Mouse (Mus musculus) neural tube, embryonic 14.5 days (tissue): ENCODE results near the gene Trdn. TPM values are rescaled to one million over a fixed set of nuclear protein-coding genes. Genes with fewer than 3 reads are reported as not detected.
A peak's percentile ranks its signal among the peaks of the same experiment; 100 is the strongest.

Experiments used
- ATAC-seq: fragments of 200-750 bp; cut with Nextera tagmentation; 2 replicates; pipeline ENCODE4 v1.8.0; 2017; ENCODE audit warnings: low read depth, mild to moderate bottlenecking, moderate TSS enrichment, moderate library complexity
- H3K27ac ChIP-seq: fragments of 300-500 bp; sonication (generic); 2 replicates; pipeline ENCODE4 v1.5.1; 2014; ENCODE audit warnings: low read depth, mild to moderate bottlenecking, control low read depth, low read length, moderate library complexity, mixed read lengths
- H3K27me3 ChIP-seq: fragments of 300-500 bp; sonication (generic); 2 replicates; pipeline ENCODE4 v1.6.1; 2014; ENCODE audit warnings: low read length; ENCODE audit not compliant: control insufficient read depth, insufficient read depth
- H3K36me3 ChIP-seq: fragments of 300-500 bp; sonication (generic); 2 replicates; pipeline ENCODE4 v1.6.1; 2014; ENCODE audit warnings: low read length, mixed read lengths; ENCODE audit not compliant: control insufficient read depth, insufficient read depth
- H3K4me1 ChIP-seq: fragments of 300-500 bp; sonication (generic); 2 replicates; pipeline ENCODE4 v1.6.1; 2014; ENCODE audit warnings: low read length; ENCODE audit not compliant: control insufficient read depth, insufficient read depth
- H3K4me2 ChIP-seq: fragments of 300-500 bp; sonication (generic); 2 replicates; pipeline ENCODE4 v1.6.1; 2014; ENCODE audit warnings: mild to moderate bottlenecking, low read depth, low read length, control low read depth
- H3K4me3 ChIP-seq: fragments of 300-500 bp; sonication (generic); 2 replicates; pipeline ENCODE4 v1.5.1; 2014; ENCODE audit warnings: low read depth, low read length, control low read depth, mixed read lengths
- H3K9ac ChIP-seq: fragments of 300-500 bp; sonication (generic); replicated peaks from 2 replicates; pipeline ENCODE4 v1.6.1; 2014; ENCODE audit warnings: low read depth, mild to moderate bottlenecking, control low read depth, low read length, mixed read lengths
- H3K9me3 ChIP-seq: fragments of 300-500 bp; sonication (generic); 2 replicates; pipeline ENCODE4 v1.6.1; 2016; ENCODE audit warnings: low read length; ENCODE audit not compliant: control insufficient read depth
- WGBS: fragments of 180-500 bp; shearing (Covaris S2); extraction: QIAGEN DNeasy Blood & Tissue Kit; methylation state at CpG from one replicate; pipeline ENCODE4 v1.1.7; 2014; 5-methylcytosine and 5-hydroxymethylcytosine counted together
- polyA plus RNA-seq: library from polyadenylated mRNA; unstranded; fragments of >200 nt; fragmentation: Nextera tagmentation; extraction: Ambion mirVana; gene quantifications from 2 replicates; pipeline ENCODE4 v1.2.1, GENCODE M21; 2014

The Trdn gene
- 0.28 TPM in 1 of 2 replicates, not detected in the other for polyA plus RNA-seq

DNA sequence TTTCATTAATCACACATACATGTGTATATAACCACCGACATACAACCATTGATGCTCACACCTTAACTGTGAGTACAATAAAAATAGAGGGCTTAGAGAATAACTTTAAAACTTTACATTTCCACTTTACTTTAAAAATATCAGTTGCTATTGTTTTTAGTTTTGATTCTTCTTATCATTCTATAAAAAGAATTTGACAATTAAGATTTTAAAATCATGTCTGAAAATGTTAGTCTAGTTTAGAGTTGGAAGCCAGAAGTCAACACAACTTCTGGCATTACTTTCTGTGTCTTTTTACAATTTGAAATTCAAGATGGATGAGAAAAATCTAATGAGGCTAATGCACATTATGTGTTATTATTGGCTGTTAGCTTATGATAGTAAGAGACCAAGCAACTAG, at the start of gene Trdn:
Trdn (plus strand) TSS at position 301 of the 400 bp plus-strand sequence.
- no peak for ATAC-seq
- Histone ChIP-seq H3K27me3 (no peaks in the 10 kb centered on the region), H3K4me2 (no peak within 1 kb of the TSS), H3K4me3 (no peak within 1 kb of the TSS), H3K9ac (no peak within 1 kb of the TSS), H3K9me3 (no peaks in the 10 kb centered on the region), H3K4me1 (no peaks in the 10 kb centered on the region), H3K36me3 (no peaks in the 10 kb centered on the region), H3K27ac (no peak within 1 kb of the TSS)
- 80% methylated on average over 1 of the region's 1 CpGs for WGBS

DNA sequence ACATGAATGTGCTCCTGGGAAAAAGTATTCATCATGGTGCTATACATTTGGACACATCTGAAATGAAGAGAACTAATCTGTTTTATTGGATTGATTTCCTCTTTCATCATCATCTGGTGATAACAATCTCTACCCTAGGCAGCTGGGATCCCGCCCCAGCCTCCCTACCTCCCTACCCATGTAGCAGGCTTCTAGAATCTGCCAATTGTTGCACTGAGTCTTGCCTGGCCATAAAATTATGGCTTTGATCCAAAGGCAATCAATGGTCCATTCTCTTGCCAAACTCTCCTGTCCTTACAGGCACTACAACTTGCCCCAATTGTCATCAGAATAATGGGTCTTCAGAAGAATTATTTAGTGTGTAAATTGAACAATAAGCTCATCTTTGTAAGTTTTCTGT, 19.6 kb upstream of the Trdn start:
- WGBS: 83% methylated on average over 1 of the region's 1 CpGs
- Histone ChIP-seq H3K27me3 (no peaks in the 10 kb centered on the region), H3K36me3 (no peaks in the 10 kb centered on the region), H3K4me2 (no peak overlapping the region), H3K27ac (no peak overlapping the region), H3K9ac (no peak overlapping the region), H3K9me3 (no peaks in the 10 kb centered on the region), H3K4me3 (no peak overlapping the region), H3K4me1 (no peaks in the 10 kb centered on the region)
- ATAC-seq: peak; percentile 46; the same call in 1 of the 2 replicates

DNA sequence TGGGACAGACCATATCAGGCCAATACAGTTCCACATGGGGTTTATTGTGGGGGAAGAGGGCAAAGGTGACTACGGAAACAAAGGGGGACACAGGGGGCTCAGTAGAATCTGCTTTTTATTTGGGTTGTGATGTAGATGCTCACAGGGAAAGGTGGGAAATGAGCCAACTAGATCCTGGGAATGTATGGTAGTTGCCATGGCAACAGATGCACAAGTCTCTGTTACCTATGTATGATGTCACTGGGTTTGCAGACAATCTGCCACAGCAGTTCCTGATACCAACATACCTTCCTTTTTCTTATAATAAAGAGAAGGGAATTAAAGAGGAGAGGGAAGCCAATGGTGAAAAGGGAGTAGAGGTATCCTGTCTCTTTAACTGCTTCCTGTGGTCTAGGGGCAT, 14.8 kb upstream of the Trdn start:
- Histone ChIP-seq H3K4me2 (no peak overlapping the region), H3K9me3 (no peaks in the 10 kb centered on the region), H3K4me1 (no peaks in the 10 kb centered on the region), H3K36me3 (no peaks in the 10 kb centered on the region), H3K9ac (no peak overlapping the region), H3K27me3 (no peaks in the 10 kb centered on the region), H3K4me3 (no peak overlapping the region), H3K27ac (no peak overlapping the region)
- 83% methylated on average over 1 of the region's 1 CpGs for WGBS
- no peak for ATAC-seq

DNA sequence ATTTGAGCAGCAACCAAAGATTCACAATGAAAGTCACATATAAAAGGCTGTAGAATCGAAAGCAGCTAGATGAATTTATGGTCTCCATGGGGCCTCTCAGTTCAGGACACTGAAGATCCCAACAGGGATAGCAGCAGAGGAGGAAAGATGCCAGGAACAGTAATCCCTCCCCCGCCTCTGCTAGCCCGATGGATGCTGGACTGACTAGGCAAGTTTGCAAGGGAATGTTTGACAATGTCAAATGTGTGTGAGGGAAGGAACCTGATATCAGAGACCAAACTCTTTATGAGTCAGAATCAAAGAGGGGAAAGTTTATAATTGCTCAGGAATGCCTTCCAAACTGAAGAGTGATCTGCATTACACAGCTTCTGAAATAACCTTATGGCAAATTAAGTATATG, 7.2 kb upstream of the Trdn start:
- Histone ChIP-seq H3K36me3 (no peaks in the 10 kb centered on the region), H3K27me3 (no peaks in the 10 kb centered on the region), H3K4me1 (no peaks in the 10 kb centered on the region), H3K9me3 (no peaks in the 10 kb centered on the region), H3K4me3 (no peak overlapping the region), H3K4me2 (no peak overlapping the region), H3K27ac (no peak overlapping the region), H3K9ac (no peak overlapping the region)
- 63% methylated on average over 3 of the region's 3 CpGs for WGBS
- no peak for ATAC-seq

DNA sequence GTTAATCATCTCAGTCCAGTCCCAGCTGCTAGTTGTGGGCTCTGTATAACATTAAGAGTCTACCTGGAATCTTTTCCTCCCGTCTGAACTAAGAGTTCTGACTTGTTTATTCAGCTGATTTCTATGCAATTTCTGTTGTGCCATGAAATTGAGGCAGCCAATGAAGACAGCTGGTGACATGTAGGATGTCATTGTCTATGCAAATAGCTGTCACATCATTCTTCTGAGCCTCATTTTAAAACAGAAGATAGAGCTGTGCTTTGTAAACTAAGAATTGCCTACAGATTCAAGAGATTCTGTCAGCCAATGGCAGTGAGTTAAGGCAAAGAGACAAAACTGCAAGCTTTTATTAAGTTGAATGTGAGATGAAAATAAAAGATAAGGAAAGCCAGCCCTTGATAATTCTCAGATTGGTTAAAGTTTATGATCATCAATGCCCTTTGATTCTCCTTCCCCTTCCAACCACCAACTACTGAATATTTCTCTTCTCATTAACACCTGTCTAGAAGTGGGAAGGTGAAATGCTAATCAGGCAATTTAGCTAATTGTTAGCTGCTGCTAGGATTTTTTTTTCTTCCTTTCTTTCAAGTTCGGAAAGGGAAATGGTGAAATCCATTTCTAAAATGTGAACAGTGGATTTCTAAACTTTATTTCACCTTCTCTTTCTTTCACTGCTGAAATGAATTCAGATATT, 1.9 kb downstream of the Trdn start:
- no peak overlapping the region for H3K9ac ChIP-seq
- H3K4me2 ChIP-seq: no peak overlapping the region
- no peak overlapping the region for H3K4me3 ChIP-seq
- no peaks in the 10 kb centered on the region for H3K9me3 ChIP-seq
- H3K36me3 ChIP-seq: no peaks in the 10 kb centered on the region
- 49% methylated on average over 2 of the region's 2 CpGs for WGBS
- H3K4me1 ChIP-seq: no peaks in the 10 kb centered on the region
- H3K27ac ChIP-seq: no peak overlapping the region
- H3K27me3 ChIP-seq: no peaks in the 10 kb centered on the region
- ATAC-seq: no peak

DNA sequence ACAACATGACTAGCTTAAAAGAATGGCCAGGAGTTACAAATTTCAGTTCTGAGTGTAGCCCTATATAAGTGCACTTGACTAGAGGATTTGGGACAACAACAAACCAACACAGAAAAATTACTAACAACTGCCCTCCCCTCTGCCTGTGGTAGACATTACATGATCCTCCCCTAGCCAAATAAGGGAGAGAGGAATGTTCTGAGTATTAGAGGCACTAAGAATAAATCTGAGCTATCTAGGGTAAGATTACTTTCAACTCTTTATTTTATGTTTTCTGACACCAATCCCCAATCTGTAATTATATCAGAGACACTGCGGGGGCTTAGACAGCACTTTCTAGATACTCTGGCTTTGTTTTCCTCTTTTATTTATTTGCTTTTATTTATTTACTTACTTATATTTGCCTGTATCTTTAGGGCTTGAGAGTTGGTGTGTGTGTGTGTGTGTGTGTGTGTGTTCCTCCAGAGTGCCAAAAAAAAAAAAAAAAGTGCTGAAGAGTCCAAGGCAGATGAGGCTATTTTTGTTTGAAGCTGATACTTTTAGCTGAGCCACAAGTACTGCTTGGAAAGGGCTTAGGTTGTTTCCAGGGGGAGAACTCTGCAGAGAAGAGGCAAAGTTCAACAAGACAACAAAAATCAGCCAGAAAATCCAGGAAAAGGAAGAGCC, 2.7 kb downstream of the Trdn start:
- Histone ChIP-seq H3K9ac (no peak overlapping the region), H3K4me3 (no peak overlapping the region), H3K27me3 (no peaks in the 10 kb centered on the region), H3K36me3 (no peaks in the 10 kb centered on the region), H3K4me1 (no peaks in the 10 kb centered on the region), H3K27ac (no peak overlapping the region), H3K4me2 (no peak overlapping the region), H3K9me3 (no peaks in the 10 kb centered on the region)
- no peak for ATAC-seq
- 87% methylated on average over 1 of the region's 1 CpGs for WGBS

DNA sequence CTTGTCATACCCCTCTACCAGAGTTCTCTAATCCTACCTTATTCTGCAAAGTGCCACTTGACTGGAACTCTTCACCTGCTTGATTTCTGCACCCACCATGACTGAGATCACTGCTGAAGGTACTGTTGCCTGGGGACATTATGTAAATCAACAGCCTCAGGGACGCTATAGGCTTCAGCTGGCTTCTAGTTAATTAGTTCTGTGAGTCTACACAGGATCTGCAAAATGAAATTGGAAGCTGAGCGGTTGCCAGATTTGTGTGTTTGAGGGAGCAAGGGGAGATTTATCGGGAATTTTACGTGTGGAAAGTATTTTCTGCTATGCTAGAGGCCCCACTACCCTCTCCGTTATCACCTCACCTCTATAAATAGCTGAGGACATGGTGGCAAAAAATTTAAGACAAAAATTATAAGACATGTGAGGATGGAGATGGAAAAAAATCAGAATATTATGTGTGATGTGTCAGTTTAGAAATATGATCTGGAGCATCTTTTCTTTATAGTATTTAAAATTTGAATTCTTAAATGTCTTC, 3.3 kb downstream of the Trdn start:
- Histone ChIP-seq H3K4me2 (no peak overlapping the region), H3K4me1 (no peaks in the 10 kb centered on the region), H3K27ac (no peak overlapping the region), H3K9me3 (no peaks in the 10 kb centered on the region), H3K27me3 (no peaks in the 10 kb centered on the region), H3K4me3 (no peak overlapping the region), H3K9ac (no peak overlapping the region), H3K36me3 (no peaks in the 10 kb centered on the region)
- 64% methylated on average over 5 of the region's 5 CpGs for whole genome bisulfite sequencing
- no peak for ATAC-seq

DNA sequence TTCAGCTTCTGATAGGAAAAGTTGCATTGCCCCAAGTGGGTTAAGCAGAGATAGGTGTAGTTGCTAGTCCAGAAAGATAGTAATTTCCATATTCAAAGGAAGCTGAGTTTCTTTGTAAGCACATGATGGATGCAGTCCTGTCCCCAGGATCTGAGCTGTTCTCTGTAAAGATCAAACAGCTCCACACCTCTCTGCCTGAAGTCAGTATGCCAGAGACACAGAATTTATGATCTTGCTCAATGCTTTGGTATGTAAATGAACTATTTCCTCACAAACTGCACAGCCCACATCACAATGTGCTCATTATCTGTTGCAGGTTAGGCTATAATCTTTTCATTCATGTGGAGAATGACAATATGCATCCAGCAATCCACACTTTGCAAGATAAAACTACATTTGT, 8.0 kb downstream of the Trdn start:
- Histone ChIP-seq H3K27ac (no peak overlapping the region), H3K4me1 (no peaks in the 10 kb centered on the region), H3K9ac (no peak overlapping the region), H3K4me2 (no peak overlapping the region), H3K36me3 (no peaks in the 10 kb centered on the region), H3K27me3 (no peaks in the 10 kb centered on the region), H3K4me3 (no peak overlapping the region), H3K9me3 (no peaks in the 10 kb centered on the region)
- no peak for ATAC-seq

DNA sequence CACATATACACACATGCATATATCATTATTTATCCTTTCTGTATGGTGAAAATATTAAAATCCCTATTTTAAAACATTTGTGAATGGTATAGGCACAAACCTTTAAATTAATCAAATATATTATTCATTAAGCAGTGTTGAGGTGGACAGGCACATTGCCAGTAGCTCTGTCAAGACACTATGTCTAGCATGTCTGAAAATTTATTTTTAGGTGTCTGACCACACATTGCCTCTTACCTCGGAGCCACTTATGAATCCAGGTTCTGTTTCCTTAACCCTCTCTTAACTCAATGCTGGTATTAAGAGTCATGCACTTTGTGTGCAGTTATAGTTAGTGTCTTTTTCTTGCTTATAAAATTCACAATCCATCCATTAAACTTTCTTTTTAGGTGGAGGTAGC, 12.0 kb downstream of the Trdn start:
- H3K27me3 ChIP-seq: no peaks in the 10 kb centered on the region
- no peak overlapping the region for H3K4me2 ChIP-seq
- no peak overlapping the region for H3K4me3 ChIP-seq
- WGBS: 78% methylated on average over 1 of the region's 1 CpGs
- H3K4me1 ChIP-seq: no peaks in the 10 kb centered on the region
- no peak for ATAC-seq
- no peaks in the 10 kb centered on the region for H3K9me3 ChIP-seq
- no peak overlapping the region for H3K27ac ChIP-seq
- no peak overlapping the region for H3K9ac ChIP-seq
- H3K36me3 ChIP-seq: no peaks in the 10 kb centered on the region
